Mouse (Mus musculus): ENCODE measurements at regions not wholly inside any gene's neighbourhood (a gene's known extent, or its start where the extent isn't known, plus 50 kb on each side); places are given as distances from the start of the nearest gene placed in this dataset.
A peak's percentile ranks its signal among the peaks of the same experiment; 100 is the strongest.

- no peaks in the 10 kb centered on the region for H3K9me3 ChIP-seq
These were observed 1088.8 kb upstream of the Tenm4 start for GRCm38 (mm10) chr7:95082248-95082647.

GRCm38 (mm10) chr7:95084328-95084727, 1086.7 kb upstream of the Tenm4 start:
- Histone ChIP-seq H3K27me3 (replicated peaks) (no peaks in the 10 kb centered on the region), H3K36me3 (no peaks in the 10 kb centered on the region), H3K4me2 (replicated peaks) (no peak overlapping the region), H3K9me3 (no peaks in the 10 kb centered on the region), H3K27ac (no peak overlapping the region), H3K4me1 (no peaks in the 10 kb centered on the region), H3K4me3 (no peak overlapping the region), H3K9ac (no peak overlapping the region)
- peak; percentile 83 for ATAC-seq (ENCODE audit: low FRiP score, low read depth)
- WGBS, result 21% methylated on average over 2 of the region's 2 CpGs

More at GRCm38 (mm10) chr7:95082248-95082647, 1088.8 kb upstream of the Tenm4 start:
- Histone ChIP-seq H3K4me2 (replicated peaks) (no peak overlapping the region), H3K27ac (no peak overlapping the region), H3K4me3 (no peak overlapping the region), H3K36me3 (no peaks in the 10 kb centered on the region), H3K9ac (no peak overlapping the region), H3K27me3 (replicated peaks) (no peaks in the 10 kb centered on the region), H3K4me1 (no peaks in the 10 kb centered on the region)
- ATAC-seq (ENCODE audit: low FRiP score, low read depth), result no peak

- ATAC-seq (ENCODE audit: low FRiP score, low read depth), result no peak
- Histone ChIP-seq H3K4me2 (replicated peaks) (no peak overlapping the region), H3K9ac (no peak overlapping the region), H3K27me3 (replicated peaks) (no peaks in the 10 kb centered on the region), H3K36me3 (no peaks in the 10 kb centered on the region), H3K27ac (no peak overlapping the region), H3K4me1 (no peaks in the 10 kb centered on the region), H3K4me3 (no peak overlapping the region), H3K9me3 (no peaks in the 10 kb centered on the region)
These were observed 1079.7 kb upstream of the Tenm4 start for GRCm38 (mm10) chr7:95091360-95091759.

GRCm38 (mm10) chr7:95129020-95129419, 1042.0 kb upstream of the Tenm4 start:
- H3K9me3 ChIP-seq, result no peaks in the 10 kb centered on the region
- no peak overlapping the region for H3K27ac ChIP-seq
- ATAC-seq (ENCODE audit: low FRiP score, low read depth), result 0 out of 2 replicates have a peak, but pooled peaks have one; percentile 54
- no peaks in the 10 kb centered on the region for H3K4me1 ChIP-seq
- WGBS, result 53% methylated on average over 4 of the region's 4 CpGs
- H3K4me2 ChIP-seq (replicated peaks), result no peak overlapping the region
- H3K36me3 ChIP-seq, result no peaks in the 10 kb centered on the region
- no peaks in the 10 kb centered on the region for H3K27me3 ChIP-seq (replicated peaks)
- H3K4me3 ChIP-seq, result no peak overlapping the region
- H3K9ac ChIP-seq, result no peak overlapping the region

- ATAC-seq (ENCODE audit: low FRiP score, low read depth), result peak; percentile 66; the same call in 1 of the 2 replicates
- no peaks in the 10 kb centered on the region for H3K4me1 ChIP-seq
- no peak overlapping the region for H3K9ac ChIP-seq
- H3K4me3 ChIP-seq, result no peak overlapping the region
- WGBS, result 37% methylated on average over 1 of the region's 1 CpGs
- H3K4me2 ChIP-seq (replicated peaks), result no peak overlapping the region
- H3K36me3 ChIP-seq, result no peaks in the 10 kb centered on the region
- H3K27me3 ChIP-seq (replicated peaks), result no peaks in the 10 kb centered on the region
- H3K27ac ChIP-seq, result no peak overlapping the region
- no peaks in the 10 kb centered on the region for H3K9me3 ChIP-seq
These were observed 1038.0 kb upstream of the Tenm4 start for GRCm38 (mm10) chr7:95133038-95133437.

- Histone ChIP-seq H3K27ac (no peak overlapping the region), H3K9me3 (no peaks in the 10 kb centered on the region), H3K4me1 (no peaks in the 10 kb centered on the region), H3K4me2 (replicated peaks) (no peak overlapping the region), H3K4me3 (no peak overlapping the region), H3K36me3 (no peaks in the 10 kb centered on the region), H3K27me3 (replicated peaks) (no peaks in the 10 kb centered on the region), H3K9ac (no peak overlapping the region)
- whole genome bisulfite sequencing, result 16% methylated on average over 5 of the region's 5 CpGs
- ATAC-seq (ENCODE audit: low FRiP score, low read depth), result no peak
These were observed 1036.9 kb upstream of the Tenm4 start for GRCm38 (mm10) chr7:95134062-95134625.

GRCm38 (mm10) chr7:95141778-95142177, 1029.3 kb upstream of the Tenm4 start:
- Histone ChIP-seq H3K9me3 (no peaks in the 10 kb centered on the region), H3K4me3 (no peak overlapping the region), H3K36me3 (no peaks in the 10 kb centered on the region), H3K9ac (no peak overlapping the region), H3K27me3 (replicated peaks) (no peaks in the 10 kb centered on the region), H3K4me1 (no peaks in the 10 kb centered on the region), H3K4me2 (replicated peaks) (no peak overlapping the region), H3K27ac (no peak overlapping the region)
- 60% methylated on average over 1 of the region's 1 CpGs for WGBS
- no peak for ATAC-seq (ENCODE audit: low FRiP score, low read depth)

- WGBS, result 49% methylated on average over 2 of the region's 2 CpGs
- ATAC-seq (ENCODE audit: low FRiP score, low read depth), result no peak
These were observed 1028.0 kb upstream of the Tenm4 start for GRCm38 (mm10) chr7:95143037-95143436.

More at GRCm38 (mm10) chr7:95143037-95143436, 1028.0 kb upstream of the Tenm4 start:
- Histone ChIP-seq H3K9ac (no peak overlapping the region), H3K4me3 (no peak overlapping the region), H3K27me3 (replicated peaks) (no peaks in the 10 kb centered on the region), H3K9me3 (no peaks in the 10 kb centered on the region), H3K4me2 (replicated peaks) (no peak overlapping the region), H3K27ac (no peak overlapping the region), H3K36me3 (no peaks in the 10 kb centered on the region), H3K4me1 (no peaks in the 10 kb centered on the region)

Data from neural tube, embryonic 12.5 days (tissue).